Mouse (Mus musculus): Measurements from ENCODE around the gene Hoxb4. TPM values are rescaled to one million over a fixed set of nuclear protein-coding genes. Genes with fewer than 3 reads are reported as not detected.

The Hoxb4 gene
- total RNA-seq, 2 experiments from 2014 or later: not detected

- no peak for DNase-seq (ENCODE audit: low spot score in 2 of 2)
- intact Hi-C loops (cut with DNase I): loop anchor here (5.0 kb wide), 2 partner anchors 253 to 277 kb away; partner anchors contain the start of gene Igf2bp1
Observed at GRCm38 (mm10) chr11:96284041-96284749, 33.9 kb upstream of the Hoxb4 start.

GRCm38 (mm10) chr11:96284774-96285734, 33.0 kb upstream of the Hoxb4 start:
- DNase-seq (ENCODE audit: low spot score in 2 of 2): no peak
- intact Hi-C loops (cut with DNase I): loop anchor here (5.0 kb wide), 2 partner anchors 252 to 278 kb away; partner anchors contain the start of gene Igf2bp1

GRCm38 (mm10) chr11:96285771-96286738, 32.0 kb upstream of the Hoxb4 start, which contains the start of gene Hoxb7:
Hoxb7 (plus strand) TSS chr11:96286623.
- intact Hi-C loops (cut with DNase I): no loop called here
- no peak for DNase-seq (ENCODE audit: low spot score in 2 of 2)

- no peak for DNase-seq (ENCODE audit: low spot score in 2 of 2)
- intact Hi-C loops (cut with DNase I): no loop called here
Observed at GRCm38 (mm10) chr11:96286739-96287385, 31.2 kb upstream of the Hoxb4 start.

DNA sequence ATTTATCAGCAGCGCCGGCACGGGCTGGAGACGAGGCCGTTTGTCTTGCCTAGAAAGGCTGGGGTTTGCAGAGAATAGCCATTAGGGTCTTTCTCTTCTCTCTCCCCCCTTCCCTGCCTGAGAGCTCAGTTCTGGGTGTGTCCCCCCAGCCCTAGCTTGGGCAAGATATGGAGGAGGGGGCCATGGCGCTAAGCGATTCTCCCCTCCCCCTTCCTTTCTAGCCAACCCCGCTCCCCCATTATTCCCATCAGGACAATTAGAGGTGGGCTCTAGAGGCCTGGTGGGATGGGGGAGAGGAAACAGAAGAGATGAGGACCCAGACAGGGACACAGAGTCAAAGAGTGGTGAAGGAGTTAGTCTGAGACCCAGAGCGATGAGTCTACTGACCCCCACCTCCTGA, 30.7 kb upstream of the Hoxb4 start:
- intact Hi-C loops (cut with DNase I): no loop called here
- no peak for DNase-seq (ENCODE audit: low spot score in 2 of 2)

GRCm38 (mm10) chr11:96288455-96289221, 29.4 kb upstream of the Hoxb4 start:
- intact Hi-C loops (cut with DNase I): no loop called here

GRCm38 (mm10) chr11:96289293-96289692, 28.8 kb upstream of the Hoxb4 start:
- intact Hi-C loops (cut with DNase I): no loop called here
- no peak for DNase-seq (ENCODE audit: low spot score in 2 of 2)

More at GRCm38 (mm10) chr11:96288455-96289221, 29.4 kb upstream of the Hoxb4 start:
- no peak for DNase-seq (ENCODE audit: low spot score in 2 of 2)

- no peak for DNase-seq (ENCODE audit: low spot score in 2 of 2)
- intact Hi-C loops (cut with DNase I): no loop called here
Observed at GRCm38 (mm10) chr11:96289837-96290236, 28.2 kb upstream of the Hoxb4 start.

GRCm38 (mm10) chr11:96290705-96291355, 27.2 kb upstream of the Hoxb4 start:
- intact Hi-C loops (cut with DNase I): no loop called here

DNA sequence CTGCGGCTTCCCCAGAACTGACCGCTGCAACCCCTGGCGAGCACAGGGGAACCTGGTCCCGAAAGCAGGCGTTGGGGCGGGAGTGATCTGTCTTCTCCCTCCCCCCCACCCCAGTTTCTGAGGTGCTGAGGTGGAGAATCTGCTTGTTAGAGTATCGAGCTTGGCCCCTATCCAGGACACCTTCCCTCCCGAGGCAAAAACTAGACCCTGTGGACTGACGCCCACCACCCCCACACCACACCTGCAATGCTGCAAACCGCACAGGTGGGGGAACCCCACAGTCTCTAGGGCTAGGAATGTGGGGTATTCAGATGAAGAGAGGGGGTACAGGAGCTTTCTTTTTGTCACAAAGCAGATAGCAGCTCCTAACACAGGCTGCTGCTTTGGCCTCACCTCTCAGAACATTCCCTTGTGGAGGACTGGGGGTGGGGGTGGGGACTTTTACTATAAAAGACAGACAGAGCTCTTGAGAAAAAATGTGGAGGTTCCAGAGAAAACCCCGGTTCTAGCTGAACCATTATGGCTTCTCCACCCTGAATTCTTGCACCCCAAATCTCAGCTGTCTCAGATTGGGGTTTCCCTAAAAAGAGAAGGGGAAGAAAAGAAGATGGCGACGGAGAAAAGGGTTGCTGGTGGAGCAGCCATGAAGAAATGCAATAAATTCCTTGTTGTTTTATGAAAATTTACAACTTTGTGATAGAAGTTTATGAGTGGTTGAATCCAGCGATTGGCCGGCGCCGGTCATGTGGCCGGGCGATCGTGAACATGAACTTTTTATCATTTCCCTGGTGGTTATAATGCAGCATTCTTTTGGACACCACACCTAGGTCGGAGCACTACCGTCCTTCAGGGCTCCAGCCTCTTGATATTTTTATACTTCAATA, 26.1 kb upstream of the Hoxb4 start, which contains the start of gene Hoxb6:
Hoxb6 (plus strand) TSS at position 796 of the 884 bp plus-strand sequence.
- no peak for DNase-seq (ENCODE audit: low spot score in 2 of 2)
- intact Hi-C loops (cut with DNase I): no loop called here

More at GRCm38 (mm10) chr11:96290705-96291355, 27.2 kb upstream of the Hoxb4 start:
- DNase-seq (ENCODE audit: low spot score in 2 of 2): no peak

- intact Hi-C loops (cut with DNase I): no loop called here
- no peak for DNase-seq (ENCODE audit: low spot score in 2 of 2)
Observed at GRCm38 (mm10) chr11:96292565-96293301, 25.3 kb upstream of the Hoxb4 start.

DNA sequence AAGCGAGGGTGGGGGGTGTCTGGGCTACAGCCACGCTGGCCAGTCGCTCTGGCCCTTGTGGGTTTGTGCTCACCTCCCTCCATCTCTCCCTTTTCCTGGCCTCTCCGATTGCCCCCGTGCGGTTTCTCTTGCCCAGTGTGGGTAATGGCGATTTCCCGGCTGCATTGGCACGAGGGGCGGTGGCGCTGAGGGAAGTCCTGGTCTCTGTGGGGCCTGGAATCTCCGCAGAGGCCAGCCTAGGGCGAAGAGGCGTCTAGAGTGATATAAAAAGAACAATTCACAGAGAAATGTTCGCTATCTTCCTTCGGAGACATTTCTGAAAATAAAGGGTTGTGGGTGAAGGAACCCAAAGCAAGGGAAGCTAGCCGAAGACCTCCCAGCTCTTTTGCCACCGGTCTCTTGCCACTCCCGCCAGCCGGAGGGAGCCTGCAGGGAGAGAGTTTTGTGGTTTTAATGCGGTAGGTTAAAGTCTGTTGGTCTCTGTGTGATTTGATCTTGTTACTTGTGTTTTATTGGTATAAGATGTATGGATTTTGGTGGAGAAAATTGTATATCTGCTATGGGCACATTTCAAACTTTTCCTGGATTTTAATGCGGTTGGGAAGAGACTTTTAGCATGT, 24.7 kb upstream of the Hoxb4 start:
- DNase-seq (ENCODE audit: low spot score in 2 of 2): no peak
- intact Hi-C loops (cut with DNase I): no loop called here

GRCm38 (mm10) chr11:96294245-96295091, 23.6 kb upstream of the Hoxb4 start:
- peak in 1 of 2 experiments; percentile 32 for DNase-seq (ENCODE audit: low spot score in 2 of 2)
- intact Hi-C loops (cut with DNase I): no loop called here

DNA sequence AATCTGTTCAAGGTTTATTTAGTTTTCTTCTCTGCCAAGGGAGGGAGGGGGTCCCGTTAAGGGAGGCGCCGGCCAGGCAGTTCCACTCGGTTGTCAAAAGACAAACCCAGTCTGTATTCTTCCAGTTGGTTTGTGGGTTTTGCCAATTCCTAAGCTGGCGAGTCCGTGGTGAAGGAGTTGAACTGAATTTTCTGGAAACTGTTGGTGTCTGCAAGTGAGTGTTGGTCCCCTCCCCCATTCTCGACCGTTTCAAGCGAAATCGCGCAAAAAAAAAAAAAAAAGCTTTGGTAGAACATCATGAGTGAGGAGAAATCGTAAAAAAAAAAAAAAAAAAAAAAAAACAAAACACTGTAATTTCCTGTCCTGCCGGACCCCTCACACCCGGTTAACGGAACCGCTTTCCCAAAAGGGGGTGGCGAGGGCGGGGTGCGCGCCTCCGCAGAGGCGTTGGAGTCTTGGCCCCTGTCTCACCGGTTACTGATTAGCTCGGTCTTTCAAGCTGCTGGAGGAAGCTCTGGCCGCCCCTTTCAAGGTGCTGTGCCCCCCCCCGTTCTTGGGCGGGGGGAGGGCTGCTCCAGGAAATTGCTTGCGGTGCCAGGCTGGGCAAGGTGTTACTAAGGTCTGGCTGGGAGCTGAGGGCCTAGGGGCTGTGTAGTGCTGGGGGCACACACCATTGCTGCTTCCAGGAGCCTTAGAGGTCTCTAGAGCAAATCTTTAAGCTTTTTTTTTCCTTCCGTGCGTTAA, 22.8 kb upstream of the Hoxb4 start:
- no peak for DNase-seq (ENCODE audit: low spot score in 2 of 2)
- intact Hi-C loops (cut with DNase I): no loop called here
